Mouse (Mus musculus) erythroid progenitor cell, adult 5-6 weeks (primary cell): ENCODE data around the gene Olfr1369-ps1. TPM values are rescaled to one million over a fixed set of nuclear protein-coding genes. Genes with fewer than 3 reads are reported as not detected.

Source experiments
- ATAC-seq: replicated peaks from 2 replicates; pipeline ENCODE4 v1.8.0; 2016; ENCODE audit warnings: moderate number of reproducible peaks, mild to moderate bottlenecking, moderate TSS enrichment, inconsistent platforms; ENCODE audit not compliant: poor library complexity, low FRiP score, severe bottlenecking
- total RNA-seq, 2 experiments: library from RNA; stranded (forward) in 1 of 2; stranded (reverse) in 1 of 2; fragments of 150-400 nt in 1 of 2; fragments of 186-747, 209-891 nt in 1 of 2; gene quantifications; 2 replicates each; pipeline versions ENCODE4 v1.2.3 to v1.2.4; 2015 to 2017; ENCODE audit warnings: low replicate concordance in 2 of 2

Olfr1369-ps1 gene
- total RNA-seq, 2 experiments from 2014 or later, result not detected

DNA sequence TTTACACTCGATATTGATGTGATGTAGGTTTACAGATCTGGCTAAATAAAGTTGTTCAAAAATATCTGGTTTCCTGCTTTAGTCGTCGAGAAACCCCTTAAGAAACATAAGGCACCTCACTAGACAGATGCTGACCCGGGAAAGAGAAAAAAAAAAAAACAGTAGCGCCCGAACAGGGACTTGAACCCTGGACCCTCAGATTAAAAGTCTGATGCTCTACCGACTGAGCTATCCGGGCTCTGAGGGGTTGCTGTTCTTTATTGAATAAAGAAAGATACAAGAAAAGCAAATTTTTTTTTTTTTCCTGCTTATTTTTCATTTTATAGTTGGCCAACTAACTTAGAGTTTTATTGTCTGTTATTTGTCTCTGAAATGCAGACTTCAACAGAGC, 56.6 kb downstream of the Olfr1369-ps1 start:
- no peak for ATAC-seq

DNA sequence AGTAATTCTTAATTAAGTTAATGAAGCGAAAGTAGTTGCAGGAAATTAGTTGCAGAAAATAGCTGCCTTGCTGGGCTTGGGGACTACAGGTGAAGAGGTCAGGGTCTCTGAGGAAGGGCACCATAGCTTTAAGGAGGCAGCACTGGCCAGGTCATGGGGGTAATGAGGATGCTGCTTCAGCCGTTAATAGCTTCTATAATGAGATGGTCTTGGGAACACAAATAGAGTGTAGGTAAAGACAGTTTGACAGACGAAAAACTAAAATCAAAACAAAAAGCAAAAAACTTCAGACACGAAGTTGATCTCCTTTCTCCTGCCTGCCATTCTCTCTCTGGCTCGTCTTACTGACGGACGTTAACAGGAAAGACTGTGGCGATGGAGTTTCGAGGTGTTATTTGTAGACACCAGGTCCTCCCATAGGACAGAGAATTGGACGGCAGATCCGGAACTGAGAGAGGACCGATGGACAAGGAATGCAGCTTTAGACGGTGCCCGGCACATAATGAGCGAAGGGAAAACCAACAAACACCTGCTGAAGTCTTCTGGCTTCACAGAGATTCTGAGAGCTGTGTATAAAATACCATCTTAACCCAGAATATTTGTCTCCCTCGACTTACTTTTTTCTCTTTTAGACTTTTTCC, 57.2 kb downstream of the Olfr1369-ps1 start:
- ATAC-seq, result peak; percentile 57

Other genes with a start within 250 kb of the Olfr1369-ps1 start
- gene Olfr1370, start 36.5 kb upstream of the Olfr1369-ps1 start, total RNA-seq (2015; ENCODE audit: low replicate concordance), result not detected in 2 replicates
- not detected in 2 replicates for gene Olfr1370, start 36.5 kb upstream of the Olfr1369-ps1 start, total RNA-seq (2017; ENCODE audit: low replicate concordance)
- gene Olfr263, start 18.2 kb downstream of the Olfr1369-ps1 start, total RNA-seq (2015; ENCODE audit: low replicate concordance), result not detected in 2 replicates
- not detected in 2 replicates for gene Olfr263, start 18.2 kb downstream of the Olfr1369-ps1 start, total RNA-seq (2017; ENCODE audit: low replicate concordance)
- gene Olfr1368, start 34.4 kb downstream of the Olfr1369-ps1 start, total RNA-seq (2015; ENCODE audit: low replicate concordance), result not detected in 2 replicates
- not detected in 2 replicates for gene Olfr1368, start 34.4 kb downstream of the Olfr1369-ps1 start, total RNA-seq (2017; ENCODE audit: low replicate concordance)
- 29.6 and 37.3 TPM in 2 replicates for gene Trim27, start 68.0 kb downstream of the Olfr1369-ps1 start, total RNA-seq (2015; ENCODE audit: low replicate concordance)
- 60.8 and 61.5 TPM in 2 replicates for gene Trim27, start 68.0 kb downstream of the Olfr1369-ps1 start, total RNA-seq (2017; ENCODE audit: low replicate concordance)
- not detected in 2 replicates for gene Gpx5, start 181.2 kb downstream of the Olfr1369-ps1 start, total RNA-seq (2015; ENCODE audit: low replicate concordance)
- not detected in 2 replicates for gene Gpx5, start 181.2 kb downstream of the Olfr1369-ps1 start, total RNA-seq (2017; ENCODE audit: low replicate concordance)
- not detected in 2 replicates for gene Gpx6, start 200.6 kb downstream of the Olfr1369-ps1 start, total RNA-seq (2015; ENCODE audit: low replicate concordance)
- not detected in 2 replicates for gene Gpx6, start 200.6 kb downstream of the Olfr1369-ps1 start, total RNA-seq (2017; ENCODE audit: low replicate concordance)
- not detected in 2 replicates for gene Olfr1367, start 235.4 kb downstream of the Olfr1369-ps1 start, total RNA-seq (2015; ENCODE audit: low replicate concordance)
- gene Olfr1367, start 235.4 kb downstream of the Olfr1369-ps1 start, total RNA-seq (2017; ENCODE audit: low replicate concordance), result not detected in 2 replicates